Mouse (Mus musculus) adrenal gland, adult (tissue): ENCODE measurements at regions not wholly inside any gene's neighbourhood (a gene's known extent, or its start where the extent isn't known, plus 50 kb on each side); places are given as distances from the start of the nearest gene placed in this dataset.

Experiments used
- DNase-seq, 2 experiments: peaks; one replicate each; pipeline ENCODE4 v3.0.0; 2022 to 2023; ENCODE audit warnings: low spot score in 1 of 2; ENCODE audit not compliant: inconsistent age in 2 of 2

DNA sequence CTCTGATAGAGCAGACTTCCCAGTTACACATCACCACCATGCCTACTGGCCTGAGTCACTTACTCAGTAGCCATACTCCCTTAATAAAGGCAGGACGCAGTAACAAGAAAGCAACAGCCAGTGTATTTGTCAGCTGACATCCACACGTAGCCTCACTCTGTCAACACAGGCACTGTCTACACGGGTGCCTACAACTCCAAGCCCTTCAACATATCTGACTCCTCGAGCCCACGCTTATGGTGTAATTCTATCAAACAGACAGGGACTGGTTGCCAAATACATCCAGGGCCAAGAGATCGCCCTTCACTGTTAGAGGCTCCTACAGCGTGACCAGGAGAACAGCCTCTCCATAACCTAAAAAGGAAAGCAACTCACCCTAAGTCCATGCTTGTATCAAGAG lies 188.1 kb upstream of the Spred2 start:
- no peak for DNase-seq

DNA sequence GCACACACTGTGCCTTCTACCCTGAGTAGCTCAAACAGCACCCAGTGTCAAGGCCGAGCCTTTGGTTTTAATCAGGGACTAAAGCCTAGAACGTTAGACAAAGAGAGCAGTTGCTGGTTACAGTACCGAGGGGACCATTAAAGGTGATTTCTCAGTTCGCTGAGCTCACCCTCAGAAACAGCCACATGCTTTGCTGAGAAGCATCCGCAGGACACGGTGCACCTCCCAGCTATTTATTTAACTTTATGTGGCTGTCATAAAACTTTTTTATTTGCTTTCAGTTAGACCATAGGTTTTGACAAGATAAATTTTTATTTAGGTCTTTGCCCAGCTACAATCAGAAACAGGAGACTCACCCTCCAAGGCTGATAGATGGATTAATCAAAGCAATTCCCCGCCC lies 187.2 kb upstream of the Spred2 start:
- DNase-seq: peak in 1 of 2 experiments; percentile 64

DNA sequence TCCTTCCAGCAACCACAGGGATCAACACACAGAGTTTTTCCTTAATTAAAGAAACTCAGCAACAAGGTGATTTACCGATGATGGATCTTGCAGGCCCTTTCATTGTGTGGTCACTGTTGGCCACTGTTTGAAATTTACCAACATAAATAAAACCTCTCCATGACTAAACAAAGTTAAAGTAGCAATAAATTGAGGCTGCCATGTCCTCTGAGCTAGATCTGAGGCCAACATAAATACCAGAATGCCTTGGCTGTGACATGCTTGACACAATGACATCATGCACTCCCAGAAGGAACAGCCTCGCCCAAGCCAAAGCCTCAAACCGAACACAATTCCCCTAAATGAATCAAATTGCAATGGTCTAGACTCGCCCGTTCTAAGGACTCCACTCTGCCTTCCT lies 186.8 kb upstream of the Spred2 start:
- peak in 1 of 2 experiments; percentile 79 for DNase-seq

DNA sequence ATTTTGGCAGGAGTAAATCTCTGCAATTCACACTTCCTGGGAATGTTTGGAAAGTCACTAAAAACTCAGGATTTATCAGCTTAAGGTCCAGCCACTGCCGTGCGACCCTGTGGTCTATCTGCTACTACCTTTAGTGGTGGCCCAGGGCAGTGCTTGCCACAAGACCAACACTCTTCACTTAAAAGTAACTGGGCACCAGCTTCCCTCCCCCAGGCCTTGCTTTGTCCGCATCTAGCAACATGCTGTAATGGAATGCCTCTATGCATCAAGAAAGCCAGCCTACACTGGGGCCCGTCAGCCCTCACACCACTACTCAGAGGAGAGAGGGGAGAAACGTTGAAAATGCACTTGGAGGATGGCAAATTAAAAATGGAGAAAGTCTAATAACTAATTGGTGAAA lies 186.4 kb upstream of the Spred2 start:
- no peak for DNase-seq

DNA sequence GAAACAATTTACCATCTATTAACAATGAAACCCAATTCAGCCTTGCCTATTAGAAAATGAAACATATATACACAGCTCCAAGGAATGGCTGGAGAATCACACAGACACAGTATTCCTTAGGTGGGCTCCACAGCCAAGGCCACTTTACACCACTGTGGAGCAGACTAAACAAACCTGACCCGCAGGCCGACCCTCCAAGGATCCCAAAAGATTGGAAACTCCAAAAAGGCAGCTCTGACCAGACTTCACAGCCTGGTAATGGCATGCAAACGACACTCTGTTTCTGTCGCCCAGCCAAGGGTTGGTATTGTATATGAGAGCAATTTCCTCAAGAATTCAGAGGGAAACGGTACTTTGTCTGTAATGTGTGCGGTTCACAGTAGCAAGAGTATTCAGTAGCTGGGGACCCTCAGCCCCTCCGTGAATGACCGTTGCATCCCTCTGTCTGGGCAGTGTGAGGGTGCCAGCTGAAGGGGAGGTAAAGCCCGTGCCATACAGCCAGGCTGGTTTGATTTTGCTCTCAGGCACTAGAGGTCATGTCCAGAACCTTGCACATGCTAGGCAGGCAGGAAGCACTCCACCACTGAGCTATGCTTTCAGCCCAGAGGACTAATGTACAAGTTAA lies 184.5 kb upstream of the Spred2 start:
- no peak for DNase-seq

DNA sequence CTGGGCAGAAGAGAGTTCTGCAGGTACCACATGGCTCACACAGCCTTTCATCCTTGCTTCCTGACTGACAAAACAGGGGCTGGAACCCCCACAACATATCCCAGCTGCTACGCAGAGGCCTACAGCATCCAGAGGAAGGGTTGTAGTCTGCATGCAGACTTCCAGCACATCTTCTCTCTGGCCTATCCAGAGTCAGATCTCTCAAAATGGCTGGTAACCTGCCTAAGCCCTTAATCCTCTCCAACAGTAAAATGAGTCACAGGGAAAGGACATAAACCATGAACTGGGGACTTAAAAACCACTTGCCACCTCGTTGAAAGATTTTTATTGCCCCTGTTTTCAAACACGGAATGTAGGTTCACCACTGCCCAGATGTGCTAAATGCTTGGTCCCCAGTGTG lies 183.6 kb upstream of the Spred2 start:
- DNase-seq: no peak

DNA sequence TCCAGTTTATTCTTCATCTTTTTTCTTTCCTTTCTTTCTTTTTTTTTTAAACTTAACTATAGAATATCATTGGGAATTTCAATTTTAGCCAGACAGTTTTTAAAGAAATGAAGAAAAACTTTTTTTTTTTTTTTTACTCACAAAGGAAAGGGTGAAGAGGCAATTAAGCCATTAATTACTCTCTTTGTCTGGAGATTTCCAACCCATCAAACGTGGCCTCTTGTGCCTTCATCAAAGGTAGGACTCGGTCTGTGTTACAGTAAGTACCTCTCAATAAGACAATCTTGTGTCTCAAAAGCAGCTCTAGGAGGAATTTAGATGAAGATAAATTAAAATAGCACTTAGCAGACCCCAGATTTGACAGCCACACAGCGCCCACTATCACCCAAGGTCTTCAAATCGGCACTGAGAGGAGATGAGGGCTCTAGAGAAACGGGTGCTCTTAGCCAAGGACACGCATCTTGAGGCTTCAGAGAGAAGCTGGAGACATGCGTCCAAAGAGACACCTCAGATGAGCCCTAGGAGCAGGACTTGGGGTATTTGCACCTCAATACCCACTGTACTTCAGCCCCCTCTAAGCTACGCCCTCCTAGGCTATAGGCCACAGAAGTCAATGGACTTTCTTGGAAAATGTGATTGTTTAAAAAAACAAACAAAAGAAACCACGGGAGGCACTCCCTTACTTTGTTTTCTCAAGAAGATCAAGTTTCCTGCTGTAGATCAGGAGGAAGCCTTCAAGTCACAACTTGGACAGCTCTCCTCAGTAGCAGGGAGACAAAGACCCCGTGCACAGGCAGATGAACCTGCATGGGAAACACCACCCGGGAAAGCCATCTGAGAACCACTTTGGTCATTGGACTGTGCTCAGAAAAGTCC lies 176.8 kb upstream of the Spred2 start:
- DNase-seq: no peak

DNA sequence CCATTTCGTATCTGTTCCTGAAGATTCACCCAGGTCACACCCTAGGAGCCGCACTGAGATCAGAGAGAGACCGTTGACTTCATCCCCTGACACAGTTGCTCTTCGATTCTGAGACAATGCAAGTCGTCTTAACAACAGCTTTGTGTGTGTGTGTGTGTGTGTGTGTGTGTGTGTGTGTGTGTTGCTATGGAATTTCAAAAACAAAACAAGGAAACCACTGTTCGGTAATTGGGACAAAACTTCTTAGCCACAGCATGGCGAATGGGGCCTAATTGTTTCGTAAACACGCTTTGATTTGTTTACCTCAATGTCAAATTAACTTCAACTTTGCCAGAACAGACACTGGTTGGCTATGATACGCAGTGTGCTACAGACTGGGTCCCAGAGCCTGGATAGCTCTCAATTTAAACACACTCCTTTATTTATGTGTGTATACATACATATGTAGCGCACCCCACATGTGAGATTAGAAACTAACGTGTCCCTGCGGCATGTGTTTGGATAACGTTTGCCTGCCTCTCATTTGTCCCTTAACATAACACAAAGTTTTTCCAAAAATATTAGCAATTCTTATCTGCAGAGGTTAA lies 176.1 kb upstream of the Spred2 start:
- no peak for DNase-seq

DNA sequence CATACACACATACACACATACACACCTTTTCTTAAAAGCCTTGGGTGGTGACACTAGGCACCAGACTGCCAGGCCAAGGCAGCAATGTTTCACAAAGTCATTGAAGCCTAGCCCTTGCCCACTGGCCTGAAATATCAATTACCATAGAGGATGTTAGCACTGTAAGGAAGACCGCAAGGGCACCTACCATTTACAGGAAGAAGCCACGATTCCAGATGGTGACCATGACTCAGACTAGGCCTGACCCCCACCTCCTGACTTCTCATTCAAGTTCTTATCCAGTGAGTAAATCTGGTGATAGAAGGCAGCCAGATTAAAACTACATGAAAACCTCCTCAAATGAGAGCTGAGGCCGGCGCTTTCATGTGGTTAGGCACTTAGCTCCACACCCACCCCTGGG lies 165.3 kb upstream of the Spred2 start:
- DNase-seq: no peak

DNA sequence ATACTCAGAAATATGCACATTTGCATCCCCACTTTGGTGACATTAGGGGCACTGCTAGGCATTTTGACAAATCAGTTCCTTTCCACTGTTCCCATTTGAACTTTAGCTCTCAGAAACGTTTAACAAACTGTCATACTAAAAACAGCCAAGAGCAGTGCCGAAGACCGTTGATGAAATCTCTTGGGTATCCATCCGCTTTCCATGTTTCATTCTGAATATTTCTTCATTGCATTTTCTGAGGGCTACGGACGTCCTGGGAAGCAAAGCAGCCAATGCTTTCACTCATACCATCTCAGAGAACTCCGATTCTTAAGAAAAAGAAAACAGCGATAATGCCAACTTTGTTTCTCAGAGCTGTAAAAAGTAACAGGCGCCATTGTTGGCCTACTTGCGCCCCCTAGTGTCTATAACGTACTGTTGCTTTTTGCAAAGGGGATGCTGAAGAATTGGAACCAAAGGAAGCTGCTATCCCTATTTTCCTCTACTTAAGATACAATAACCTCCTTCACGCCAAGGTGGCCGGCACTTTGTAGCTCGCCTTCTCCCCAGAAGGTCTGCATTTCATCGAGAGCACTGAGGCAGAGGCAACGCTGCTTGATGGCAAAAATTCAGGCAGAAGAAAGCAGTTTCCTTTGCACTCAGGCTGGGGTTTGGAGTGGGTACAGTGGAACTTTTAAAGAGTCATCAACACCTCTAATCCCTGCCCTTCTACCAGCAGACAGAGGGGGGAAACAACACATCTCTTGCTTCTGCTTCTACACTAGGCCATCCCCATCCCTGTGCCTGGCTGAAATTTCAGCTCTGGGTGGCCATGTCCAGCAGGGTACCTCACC lies 163.1 kb upstream of the Spred2 start:
- DNase-seq: peak; percentile 75 to 93

DNA sequence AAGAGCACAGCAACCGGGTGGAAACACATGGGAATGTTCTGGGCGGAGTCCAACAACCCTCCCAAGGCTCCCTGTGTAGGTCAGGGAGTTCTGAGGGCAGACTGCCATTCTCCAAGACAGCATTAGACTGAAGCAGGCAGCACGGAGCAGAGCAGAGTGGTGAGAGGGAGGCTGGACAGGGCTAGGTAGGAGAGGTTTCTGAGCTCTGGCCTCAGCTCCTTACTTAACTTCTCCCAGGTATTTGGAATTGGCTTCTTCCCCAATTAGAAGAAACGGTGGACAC lies 162.5 kb upstream of the Spred2 start:
- peak; percentile 55 to 68 for DNase-seq

DNA sequence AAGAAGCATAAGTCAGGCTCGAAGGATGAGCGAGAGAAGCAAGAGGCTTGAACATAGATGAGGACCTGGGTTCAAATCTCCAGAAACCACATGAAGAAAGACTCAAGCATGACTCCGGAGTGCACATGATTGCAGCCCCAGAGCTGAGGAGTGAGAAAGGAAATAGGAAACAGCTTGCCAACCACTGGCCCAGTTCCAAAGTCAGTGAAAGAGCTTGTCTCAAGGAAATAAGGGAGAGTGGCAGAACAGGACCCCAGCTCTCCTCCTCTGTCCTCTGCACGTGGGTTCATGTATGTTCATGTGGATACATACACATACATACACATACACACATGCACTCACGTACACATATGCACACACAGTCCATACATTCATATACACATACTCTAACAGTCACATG lies 156.9 kb upstream of the Spred2 start:
- no peak for DNase-seq

DNA sequence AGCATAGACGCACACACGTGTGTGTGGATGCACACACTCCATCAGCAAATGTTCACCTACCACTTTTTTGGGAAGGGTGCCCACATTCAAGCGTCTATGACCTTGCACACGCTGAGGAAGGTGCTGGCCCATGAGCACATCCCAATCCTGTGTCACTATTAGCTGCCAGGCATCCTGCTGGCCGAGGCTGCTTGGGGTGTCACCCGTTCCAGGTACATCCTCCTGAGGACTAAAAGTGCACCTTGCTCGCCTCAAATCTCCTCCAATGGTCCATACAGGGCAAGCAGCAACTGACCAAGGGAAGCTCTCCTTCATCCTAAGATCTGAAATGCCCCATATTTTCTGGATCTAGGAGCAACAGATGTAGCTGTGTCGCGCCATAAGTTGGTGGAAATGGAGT lies 156.3 kb upstream of the Spred2 start:
- DNase-seq: no peak

DNA sequence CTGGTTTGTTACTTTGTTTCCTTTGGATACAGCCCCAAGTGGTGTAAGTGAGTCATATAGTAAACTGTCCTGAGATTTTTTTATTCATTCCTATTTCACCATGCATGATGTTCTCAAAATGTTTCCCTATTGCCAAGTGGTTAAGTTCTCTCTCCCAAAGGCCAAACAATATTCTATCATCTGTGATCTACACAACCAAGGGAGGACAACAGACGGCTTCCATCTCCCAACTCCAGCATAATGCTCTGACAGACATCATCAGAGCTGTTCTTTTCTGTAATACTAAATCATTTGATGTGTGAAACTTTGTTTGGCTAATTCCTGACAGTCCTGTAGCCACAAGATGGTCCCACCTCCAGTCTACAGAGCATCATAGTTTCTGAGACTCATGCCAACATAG lies 155.2 kb upstream of the Spred2 start:
- DNase-seq: no peak

DNA sequence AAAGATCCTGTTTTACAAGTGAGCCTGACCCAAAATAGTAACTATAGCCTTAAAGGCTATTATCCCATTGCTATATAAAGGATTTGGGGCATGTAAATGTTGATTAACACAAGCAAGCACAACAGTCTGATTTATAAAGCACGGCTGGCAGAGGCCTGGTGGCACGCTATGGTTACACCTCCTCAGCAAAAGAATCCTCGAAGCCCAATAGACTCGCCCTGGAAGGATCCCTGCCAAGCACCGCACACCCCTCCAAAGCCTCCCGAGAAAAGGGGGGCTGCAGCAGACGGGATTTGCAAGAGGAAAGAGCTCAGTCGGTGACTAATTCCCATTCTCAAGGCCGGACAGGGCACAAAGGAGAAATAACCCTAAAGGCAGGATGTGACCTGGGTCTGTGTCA lies 150.2 kb upstream of the Spred2 start:
- DNase-seq: peak; percentile 19 to 53

DNA sequence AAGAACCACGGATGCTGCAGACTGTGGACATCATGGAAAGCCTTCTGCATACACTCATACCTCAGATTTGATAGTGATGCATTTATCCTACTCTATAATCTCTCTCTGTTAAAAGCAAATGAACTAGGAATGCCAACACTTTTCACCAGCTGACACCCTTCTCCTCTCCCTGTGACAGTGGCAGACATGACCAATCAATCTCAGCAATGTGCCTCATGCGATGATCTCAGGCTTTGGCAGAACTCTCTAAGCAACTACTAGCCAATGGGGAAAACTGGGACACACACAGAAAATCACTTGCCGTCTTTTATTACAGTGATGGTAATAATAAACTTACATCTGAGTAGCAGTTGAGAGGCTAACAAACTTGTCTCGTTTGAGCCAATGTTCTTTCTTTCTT lies 148.4 kb upstream of the Spred2 start:
- DNase-seq: no peak

DNA sequence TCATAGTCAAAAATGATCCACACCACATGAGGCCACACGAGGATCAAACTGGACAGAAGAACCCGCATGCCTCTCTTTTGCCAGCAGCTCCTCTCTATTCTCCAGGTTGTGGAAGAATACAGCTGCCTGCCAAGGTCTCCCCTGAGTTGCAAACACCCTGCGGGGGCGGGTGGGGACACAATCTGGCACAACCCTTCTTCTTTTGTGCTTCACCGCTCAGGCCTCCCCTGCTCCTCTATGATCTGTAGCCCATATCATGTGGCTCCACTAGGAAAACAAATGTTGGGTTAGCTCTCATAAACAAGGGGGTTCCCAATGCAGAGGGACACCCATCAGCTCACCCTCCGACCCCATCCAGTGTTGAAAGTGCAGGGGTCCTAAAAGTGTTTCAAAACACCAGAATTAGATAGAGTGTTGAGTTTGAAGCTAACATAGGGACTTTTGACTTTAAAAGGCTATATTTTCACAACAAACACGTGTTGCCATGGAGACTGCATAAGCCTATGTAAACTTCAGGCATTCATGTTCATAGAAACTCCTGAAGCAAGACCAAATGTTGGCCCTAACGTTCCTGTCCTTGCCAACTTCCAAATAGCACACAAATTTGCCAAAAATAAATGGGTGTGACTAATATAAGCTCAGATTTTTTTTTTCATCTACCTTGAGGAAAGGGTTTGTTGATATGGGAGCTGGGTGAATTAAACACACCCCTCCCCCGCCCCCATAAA lies 147.5 kb upstream of the Spred2 start:
- peak in 1 of 2 experiments; percentile 46 for DNase-seq

DNA sequence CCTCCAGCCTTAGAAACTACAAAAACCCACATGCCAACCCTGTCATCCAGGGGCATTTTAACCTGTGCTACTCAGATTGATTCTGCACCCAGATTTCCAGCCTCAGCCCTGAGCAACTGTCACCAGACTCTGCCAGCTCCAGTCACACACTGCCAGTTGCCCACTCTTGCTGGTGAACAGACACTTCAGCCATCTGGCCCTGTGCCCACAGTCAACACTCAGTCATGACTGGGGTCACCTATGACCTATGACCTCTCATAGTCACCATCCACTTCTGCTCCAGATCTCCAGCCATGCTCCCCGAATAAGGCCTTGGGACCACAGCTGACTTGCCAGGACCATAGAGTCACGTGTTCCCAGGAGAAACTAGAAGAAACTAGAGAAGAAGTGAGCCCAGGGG lies 146.0 kb upstream of the Spred2 start:
- DNase-seq: no peak

DNA sequence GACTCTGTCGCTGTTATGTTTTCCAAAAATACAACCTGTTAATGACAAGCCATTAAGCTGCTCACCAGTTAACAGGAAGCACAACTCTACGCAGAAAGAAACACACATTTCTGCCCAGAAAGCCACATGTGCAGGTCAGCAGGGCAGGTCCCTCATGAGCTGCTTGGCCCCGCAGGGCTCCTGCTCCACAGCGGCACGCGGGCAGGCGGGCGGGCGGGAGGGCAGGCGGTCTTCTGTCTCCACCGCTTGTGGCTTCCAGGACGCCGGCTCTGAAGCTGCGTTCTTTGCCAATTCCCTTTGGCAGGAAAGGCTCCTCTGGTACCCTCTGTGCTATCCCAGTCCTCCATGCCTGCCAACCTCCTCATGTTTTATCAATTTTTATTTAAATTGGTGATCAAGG lies 139.1 kb upstream of the Spred2 start:
- DNase-seq: no peak

DNA sequence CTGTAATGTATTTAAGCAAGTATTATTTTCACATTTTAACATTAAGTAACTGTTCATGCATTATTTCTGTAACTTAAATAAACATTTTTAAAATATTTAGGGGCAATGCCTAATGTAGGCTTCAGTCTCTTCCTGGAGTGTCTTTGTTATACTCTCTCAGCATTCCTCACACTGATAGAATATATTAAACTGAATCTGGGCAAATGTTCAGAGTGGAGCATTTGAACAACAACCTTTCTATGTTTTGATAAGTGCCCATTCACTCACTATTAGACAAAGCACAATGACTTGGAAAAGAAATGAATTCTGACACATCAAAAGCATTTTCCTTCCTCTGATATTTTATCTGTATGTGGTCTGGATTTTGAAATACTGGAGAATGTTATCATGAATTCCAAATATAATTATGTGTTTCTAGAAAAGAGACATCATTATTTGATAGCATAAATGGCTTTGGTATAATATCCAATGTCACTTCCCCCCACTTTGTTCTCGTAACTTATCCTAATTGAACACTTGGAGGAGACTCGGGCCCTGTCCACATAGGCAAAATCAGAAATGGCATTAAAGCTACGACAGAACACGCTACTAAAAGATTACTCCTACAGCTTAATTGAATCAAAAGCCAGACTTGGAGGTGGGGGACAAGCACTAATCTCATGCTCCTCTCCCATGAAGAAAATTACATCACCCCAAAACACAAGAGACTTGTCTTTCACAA lies 127.1 kb upstream of the Spred2 start:
- DNase-seq: no peak
